Mouse (Mus musculus) thymus, postnatal 0 days (tissue): Measurements from ENCODE around the gene Rabgap1. TPM values are rescaled to one million over a fixed set of nuclear protein-coding genes. Genes with fewer than 3 reads are reported as not detected.

ENCODE experiments used
- polyA plus RNA-seq: library from polyadenylated mRNA; unstranded; fragments of >200 nt; fragmentation: Nextera tagmentation; extraction: Ambion mirVana; gene quantifications from 2 replicates; pipeline ENCODE4 v1.2.1, GENCODE M21; 2015

Gene Rabgap1
- polyA plus RNA-seq, 1 experiment from 2014 or later = 25.7 TPM

Other genes starting within 250 kb of the Rabgap1 start
- gene Olfr366, start 231.7 kb upstream of the Rabgap1 start, polyA plus RNA-seq = not detected in 2 replicates
- gene Olfr368, start 116.8 kb upstream of the Rabgap1 start, polyA plus RNA-seq = not detected in 2 replicates
- gene Pdcl, start 83.9 kb upstream of the Rabgap1 start, polyA plus RNA-seq = 58.0 and 59.3 TPM in 2 replicates
- gene Rc3h2, start 20.4 kb upstream of the Rabgap1 start, polyA plus RNA-seq = 8.9 and 12.4 TPM in 2 replicates
- gene Zbtb26, start 144 bp upstream of the Rabgap1 start, polyA plus RNA-seq = 3.6 and 4.7 TPM in 2 replicates
- 5.1 and 5.8 TPM in 2 replicates for gene Zbtb6, start 108 bp upstream of the Rabgap1 start, polyA plus RNA-seq
- gene Gpr21, start 73.1 kb downstream of the Rabgap1 start, polyA plus RNA-seq = 0.19 and 0.29 TPM in 2 replicates